Mouse (Mus musculus): ENCODE measurements around the gene Myo1c. TPM values are rescaled to one million over a fixed set of nuclear protein-coding genes. Genes with fewer than 3 reads are reported as not detected.

Gene Myo1c
- polyA plus RNA-seq, 1 experiment from 2014 or later: 70.5 TPM

DNA sequence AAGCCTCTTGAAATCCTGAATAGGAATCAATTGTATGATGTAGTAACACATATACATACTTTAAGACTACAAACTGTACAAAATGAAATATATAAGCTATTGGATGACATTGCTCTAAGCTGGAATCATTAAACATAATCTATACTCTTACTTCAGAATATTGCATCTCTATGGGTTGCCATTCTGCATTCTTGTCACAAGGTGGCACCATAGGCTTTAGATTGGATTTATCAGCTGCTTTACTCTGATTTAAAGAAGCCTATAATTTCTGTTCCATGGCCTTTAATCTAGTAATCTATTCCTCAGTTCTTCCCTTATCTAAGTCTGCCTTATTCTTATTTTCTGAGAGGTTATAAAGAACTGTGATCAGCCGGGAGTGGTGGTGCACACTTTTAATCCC lies 63.6 kb downstream of the Myo1c start:
- no peaks in the 10 kb centered on the region for H3K9me3 ChIP-seq (replicated peaks; ENCODE audit: control insufficient read depth, low read length)
- no peaks in the 10 kb centered on the region for H3K36me3 ChIP-seq (ENCODE audit: control insufficient read depth, insufficient read depth, low read length)
- no peak overlapping the region for H3K27ac ChIP-seq (ENCODE audit: low read length)
- no peak overlapping the region for H3K9ac ChIP-seq (ENCODE audit: low read length)
- no peak overlapping the region for H3K4me3 ChIP-seq (replicated peaks; ENCODE audit: low read length)
- H3K4me1 ChIP-seq (ENCODE audit: control insufficient read depth, insufficient read depth, low read length): no peaks in the 10 kb centered on the region
- WGBS: 88% methylated on average over 1 of the region's 1 CpGs
- no peak overlapping the region for H3K4me2 ChIP-seq (ENCODE audit: low read depth, low read length)
- no peak for ATAC-seq (ENCODE audit: insufficient read depth, low FRiP score)
- no peaks in the 10 kb centered on the region for H3K27me3 ChIP-seq (ENCODE audit: control insufficient read depth, insufficient read depth, low read length)

- Histone ChIP-seq H3K4me3 (replicated peaks; ENCODE audit: low read length) (no peak overlapping the region), H3K36me3 (ENCODE audit: control insufficient read depth, insufficient read depth, low read length) (no peaks in the 10 kb centered on the region), H3K27me3 (ENCODE audit: control insufficient read depth, insufficient read depth, low read length) (no peaks in the 10 kb centered on the region), H3K4me1 (ENCODE audit: control insufficient read depth, insufficient read depth, low read length) (no peaks in the 10 kb centered on the region), H3K9me3 (replicated peaks; ENCODE audit: control insufficient read depth, low read length) (no peaks in the 10 kb centered on the region), H3K4me2 (ENCODE audit: low read depth, low read length) (no peak overlapping the region), H3K9ac (ENCODE audit: low read length) (no peak overlapping the region), H3K27ac (ENCODE audit: low read length) (no peak overlapping the region)
- WGBS: 36% methylated on average over 12 of the region's 12 CpGs
- ATAC-seq (ENCODE audit: insufficient read depth, low FRiP score): no peak
Observed at GRCm38 (mm10) chr11:75715556-75715955, 65.3 kb downstream of the Myo1c start.

DNA sequence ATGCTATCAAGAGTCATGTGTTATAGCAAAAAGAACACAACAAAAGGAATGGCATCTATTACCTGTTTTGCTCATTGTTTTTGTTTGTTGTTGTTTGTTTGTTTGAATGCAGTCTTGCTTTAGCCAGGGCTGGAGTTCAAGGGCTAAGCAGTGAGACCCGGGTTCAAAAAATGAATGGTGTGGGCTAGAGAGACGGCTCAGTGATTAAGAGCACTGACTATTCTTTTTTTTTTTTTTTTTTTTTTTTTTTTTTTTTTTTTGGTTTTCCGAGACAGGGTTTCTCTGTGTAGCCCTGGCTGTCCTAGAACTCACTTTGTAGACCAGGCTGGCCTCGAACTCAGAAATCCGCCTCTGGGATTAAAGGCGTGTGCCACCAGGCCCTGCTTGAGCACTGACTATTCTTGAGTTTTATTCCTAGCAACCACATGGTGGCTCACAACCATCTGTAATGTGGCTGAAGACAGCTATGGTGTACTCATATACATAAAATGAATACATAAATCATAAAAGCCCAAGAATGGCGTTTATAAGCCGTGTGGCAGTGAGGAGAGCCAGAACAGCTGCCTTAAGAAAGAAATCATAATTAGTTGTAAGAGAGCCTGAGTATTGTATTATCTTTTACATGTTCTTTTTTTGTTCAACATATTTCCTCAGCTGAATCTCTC lies 66.5 kb downstream of the Myo1c start:
- no peak overlapping the region for H3K9ac ChIP-seq (ENCODE audit: low read length)
- H3K4me1 ChIP-seq (ENCODE audit: control insufficient read depth, insufficient read depth, low read length): no peaks in the 10 kb centered on the region
- no peaks in the 10 kb centered on the region for H3K9me3 ChIP-seq (replicated peaks; ENCODE audit: control insufficient read depth, low read length)
- H3K36me3 ChIP-seq (ENCODE audit: control insufficient read depth, insufficient read depth, low read length): no peaks in the 10 kb centered on the region
- H3K4me3 ChIP-seq (replicated peaks; ENCODE audit: low read length): no peak overlapping the region
- no peaks in the 10 kb centered on the region for H3K27me3 ChIP-seq (ENCODE audit: control insufficient read depth, insufficient read depth, low read length)
- no peak overlapping the region for H3K27ac ChIP-seq (ENCODE audit: low read length)
- ATAC-seq (ENCODE audit: insufficient read depth, low FRiP score): no peak
- WGBS: 71% methylated on average over 8 of the region's 8 CpGs
- no peak overlapping the region for H3K4me2 ChIP-seq (ENCODE audit: low read depth, low read length)

GRCm38 (mm10) chr11:75722339-75722738 lies 72.0 kb downstream of the Myo1c start:
- no peak overlapping the region for H3K4me2 ChIP-seq (ENCODE audit: low read depth, low read length)
- no peaks in the 10 kb centered on the region for H3K36me3 ChIP-seq (ENCODE audit: control insufficient read depth, insufficient read depth, low read length)
- H3K9ac ChIP-seq (ENCODE audit: low read length): no peak overlapping the region
- no peak overlapping the region for H3K4me3 ChIP-seq (replicated peaks; ENCODE audit: low read length)
- no peak overlapping the region for H3K27ac ChIP-seq (ENCODE audit: low read length)
- H3K4me1 ChIP-seq (ENCODE audit: control insufficient read depth, insufficient read depth, low read length): no peaks in the 10 kb centered on the region
- H3K9me3 ChIP-seq (replicated peaks; ENCODE audit: control insufficient read depth, low read length): no peaks in the 10 kb centered on the region
- WGBS: 50% methylated on average over 4 of the region's 4 CpGs
- no peak for ATAC-seq (ENCODE audit: insufficient read depth, low FRiP score)
- no peaks in the 10 kb centered on the region for H3K27me3 ChIP-seq (ENCODE audit: control insufficient read depth, insufficient read depth, low read length)

Other genes starting within 250 kb of the Myo1c start
- 60.2 and 72.8 TPM in 2 replicates for gene Serpinf1, start 227.8 kb upstream of the Myo1c start, polyA plus RNA-seq (2015; fragmentation: Nextera tagmentation; extraction: Ambion mirVana)
- gene Serpinf2, start 210.9 kb upstream of the Myo1c start, polyA plus RNA-seq (2015; fragmentation: Nextera tagmentation; extraction: Ambion mirVana): 65.3 and 68.3 TPM in 2 replicates
- 6.8 and 7.0 TPM in 2 replicates for gene Wdr81, start 195.8 kb upstream of the Myo1c start, polyA plus RNA-seq (2015; fragmentation: Nextera tagmentation; extraction: Ambion mirVana)
- 22.7 and 22.9 TPM in 2 replicates for gene Tlcd2, start 188.8 kb upstream of the Myo1c start, polyA plus RNA-seq (2015; fragmentation: Nextera tagmentation; extraction: Ambion mirVana)
- 42.4 and 43.8 TPM in 2 replicates for gene Prpf8, start 163.7 kb upstream of the Myo1c start, polyA plus RNA-seq (2015; fragmentation: Nextera tagmentation; extraction: Ambion mirVana)
- 1.4 and 1.7 TPM in 2 replicates for gene Rilp, start 140.4 kb upstream of the Myo1c start, polyA plus RNA-seq (2015; fragmentation: Nextera tagmentation; extraction: Ambion mirVana)
- gene Scarf1, start 137.0 kb upstream of the Myo1c start, polyA plus RNA-seq (2015; fragmentation: Nextera tagmentation; extraction: Ambion mirVana): 6.2 and 6.7 TPM in 2 replicates
- 4.1 and 5.0 TPM in 2 replicates for gene Slc43a2, start 118.8 kb upstream of the Myo1c start, polyA plus RNA-seq (2015; fragmentation: Nextera tagmentation; extraction: Ambion mirVana)
- 59.1 and 63.1 TPM in 2 replicates for gene Pitpna, start 62.4 kb upstream of the Myo1c start, polyA plus RNA-seq (2015; fragmentation: Nextera tagmentation; extraction: Ambion mirVana)
- gene Inpp5k, start 19.5 kb upstream of the Myo1c start, polyA plus RNA-seq (2015; fragmentation: Nextera tagmentation; extraction: Ambion mirVana): 20.6 and 24.2 TPM in 2 replicates
- 106 and 107 TPM in 2 replicates for gene Crk, start 28.8 kb downstream of the Myo1c start, polyA plus RNA-seq (2015; fragmentation: Nextera tagmentation; extraction: Ambion mirVana)
- 684 and 689 TPM in 2 replicates for gene Ywhae, start 82.4 kb downstream of the Myo1c start, polyA plus RNA-seq (2015; fragmentation: Nextera tagmentation; extraction: Ambion mirVana)
- gene Doc2b, start 145.5 kb downstream of the Myo1c start, polyA plus RNA-seq (2015; fragmentation: Nextera tagmentation; extraction: Ambion mirVana): 1.2 TPM in 2 replicates

Data from stomach, embryonic 16.5 days (tissue).